In the genomic region with DNA sequence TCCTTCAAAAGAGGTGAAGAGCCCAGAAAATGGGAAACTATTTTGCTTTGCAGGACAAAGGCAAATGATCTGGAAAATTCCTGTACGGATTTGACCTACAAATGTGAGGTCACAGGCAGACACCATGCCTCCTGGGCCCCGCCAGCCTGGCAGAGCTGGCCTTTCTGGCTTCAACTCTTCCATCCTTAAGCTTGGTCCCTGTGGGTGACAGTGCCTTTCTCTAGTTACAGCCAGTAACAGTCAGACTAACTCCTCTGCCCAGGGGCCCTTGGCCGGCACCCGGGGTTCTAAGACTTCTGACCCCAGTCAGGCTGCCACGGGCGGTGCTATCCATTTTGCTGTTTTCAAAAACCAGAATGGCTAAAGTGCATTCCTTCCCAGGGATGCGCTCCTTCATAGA, we compare ENCODE assay signal across 27 mouse cellular contexts.
A peak's percentile ranks its signal among the peaks of the same experiment; 100 is the strongest.
DNase-seq lines count a peak whose midpoint lies in the region; ATAC-seq lines count a peak whose summit lies in the region.
"Had no signal": no experiment of that assay in that cellular context is flagged by ENCODE, and none has a peak within 500 bp of the region (broad histone marks: within the 10 kb centered on the region; RNA-seq: fewer than 3 reads in every experiment).

No protein-coding gene starts in this region.

- H3K9ac ChIP-seq in heart, embryonic 12.5 days, result no peak overlapping the region
- H3K9ac ChIP-seq: embryonic facial prominence, embryonic 13.5 days; forebrain, embryonic 13.5 days; hindbrain, embryonic 12.5 days; liver, embryonic 13.5 days; midbrain, embryonic 13.5 days had no signal

- no peaks in the 10 kb centered on the region for H3K9me3 ChIP-seq in heart, embryonic 12.5 days (replicated peaks)
- H3K9me3 ChIP-seq in embryonic facial prominence, embryonic 10.5 days, result no peaks in the 10 kb centered on the region
- H3K9me3 ChIP-seq: embryonic facial prominence, embryonic 13.5 days; forebrain, embryonic 13.5 days; hindbrain, embryonic 12.5 days; liver, embryonic 13.5 days; midbrain, embryonic 13.5 days had no signal

- intact Hi-C loops in heart, postnatal 25 days (cut with DNase I), result no loop called here
- intact Hi-C loops in heart, postnatal 10 days (cut with DNase I), result loop anchor here (5.0 kb wide), 1 partner anchor 35 kb away; no protein-coding TSS in a partner anchor
- intact Hi-C loops in left cerebral cortex, postnatal 10 days (cut with DNase I), result no loop called here

- peak; percentile 61; the same call in 1 of the 2 replicates for ATAC-seq in heart, embryonic 12.5 days (ENCODE audit: insufficient number of reproducible peaks, low FRiP score)
- ATAC-seq: midbrain, embryonic 13.5 days; Patski had no signal

- 48% methylated on average over 7 of the region's 7 CpGs for WGBS in heart, embryonic 12.5 days
- WGBS in embryonic facial prominence, embryonic 10.5 days, result 73% methylated on average over 7 of the region's 7 CpGs

- no peak for DNase-seq in heart, postnatal 25 days (ENCODE audit: low spot score)
- no peak for DNase-seq in embryonic facial prominence, embryonic 10.5 days (ENCODE audit: low spot score)
- DNase-seq in heart, postnatal 10 days, result peak; percentile 34 to 38
- no peak for DNase-seq in left cerebral cortex, postnatal 10 days (ENCODE audit: extremely low spot score in 1 of 2, low spot score in 2 of 2)
- DNase-seq in adrenal gland, adult (ENCODE audit: inconsistent age in 2 of 2, low spot score in 1 of 2), result no peak
- DNase-seq: adrenal gland, adult 2 months; B cell, adult 2 months; cerebellum, adult 11-12 months; cerebellum, postnatal 14 days; gastrocnemius, adult 2 months; kidney, adult 8-10 months; kidney, postnatal 14 days; liver, embryonic 13.5 days; lung, adult 2 months; spleen, adult 18-20 months; thymus, adult 18-20 months; thymus, postnatal 36 days had no signal

- peak overlapping the region; percentile 83 for H3K27ac ChIP-seq in heart, embryonic 12.5 days (ENCODE audit: poor library complexity, severe bottlenecking)
- H3K27ac ChIP-seq in brown adipose tissue, adult 24 weeks (replicated peaks; ENCODE audit: low read depth, low read length), result peak overlapping the region; percentile 58
- H3K27ac ChIP-seq in embryonic facial prominence, embryonic 10.5 days (replicated peaks), result 0 out of 2 replicates have a peak overlapping the region, but pooled peaks have one; percentile 35
- H3K27ac ChIP-seq: embryonic facial prominence, embryonic 13.5 days; forebrain, embryonic 13.5 days; gastrocnemius, adult 2 months; hindbrain, embryonic 12.5 days; liver, embryonic 13.5 days; midbrain, embryonic 13.5 days had no signal

- peak overlapping the region; percentile 6; the same call in 1 of the 2 replicates for H3K4me2 ChIP-seq in heart, embryonic 12.5 days
- H3K4me2 ChIP-seq: embryonic facial prominence, embryonic 13.5 days; forebrain, embryonic 13.5 days; hindbrain, embryonic 12.5 days; liver, embryonic 13.5 days; midbrain, embryonic 13.5 days had no signal

- no peaks in the 10 kb centered on the region for H3K36me3 ChIP-seq in heart, embryonic 12.5 days
- no peaks in the 10 kb centered on the region for H3K36me3 ChIP-seq in embryonic facial prominence, embryonic 10.5 days (replicated peaks)
- H3K36me3 ChIP-seq: embryonic facial prominence, embryonic 13.5 days; G1E; hindbrain, embryonic 12.5 days; liver, embryonic 13.5 days; midbrain, embryonic 13.5 days had no signal

- H3K27me3 ChIP-seq in heart, embryonic 12.5 days (replicated peaks), result no peaks in the 10 kb centered on the region
- H3K27me3 ChIP-seq in embryonic facial prominence, embryonic 10.5 days (replicated peaks; ENCODE audit: low read depth, poor library complexity, severe bottlenecking), result no peaks in the 10 kb centered on the region
- H3K27me3 ChIP-seq: CH12.LX; embryonic facial prominence, embryonic 13.5 days; forebrain, embryonic 13.5 days; hindbrain, embryonic 12.5 days; liver, embryonic 13.5 days; midbrain, embryonic 13.5 days; Patski had no signal

- no peak overlapping the region for H3K4me3 ChIP-seq in heart, embryonic 12.5 days
- no peak overlapping the region for H3K4me3 ChIP-seq in brown adipose tissue, adult 24 weeks (ENCODE audit: insufficient read depth, low read depth, low read length)
- H3K4me3 ChIP-seq in embryonic facial prominence, embryonic 10.5 days, result no peak overlapping the region
- H3K4me3 ChIP-seq: embryonic facial prominence, embryonic 13.5 days; erythroblast, embryonic 14.5 days; forebrain, embryonic 13.5 days; gastrocnemius, adult 2 months; hindbrain, embryonic 12.5 days; liver, embryonic 13.5 days; midbrain, embryonic 13.5 days had no signal

- H3K4me1 ChIP-seq in heart, embryonic 12.5 days (replicated peaks), result peaks cover 47% of the 10 kb centered on the region
- H3K4me1 ChIP-seq in brown adipose tissue, adult 24 weeks (ENCODE audit: control insufficient read depth, insufficient read depth, insufficient read length, low read length), result peaks cover 11% of the 10 kb centered on the region
- peaks cover 16% of the 10 kb centered on the region for H3K4me1 ChIP-seq in embryonic facial prominence, embryonic 10.5 days
- H3K4me1 ChIP-seq: liver, embryonic 13.5 days had no signal

Comparison
In these comparisons a context has a peak if more than half of its experiments do, and no peak if none do; other contexts are left out.
1. DNase-seq: peak in heart, postnatal 10 days (2 of 2); none in heart, postnatal 25 days (single experiment), embryonic facial prominence, embryonic 10.5 days (single experiment), left cerebral cortex, postnatal 10 days (0 of 2) and adrenal gland, adult (0 of 2).
2. Peak in every context shown above with its lines, with median percentiles within 50 percentile points of each other: H3K27ac ChIP-seq.